Mouse (Mus musculus): ENCODE data around the gene Smim10l1. TPM values are rescaled to one million over a fixed set of nuclear protein-coding genes. Genes with fewer than 3 reads are reported as not detected.

Smim10l1 gene
- polyA plus RNA-seq (2015; fragmentation: Nextera tagmentation; extraction: Ambion mirVana): 100 TPM in 2 replicates

DNA sequence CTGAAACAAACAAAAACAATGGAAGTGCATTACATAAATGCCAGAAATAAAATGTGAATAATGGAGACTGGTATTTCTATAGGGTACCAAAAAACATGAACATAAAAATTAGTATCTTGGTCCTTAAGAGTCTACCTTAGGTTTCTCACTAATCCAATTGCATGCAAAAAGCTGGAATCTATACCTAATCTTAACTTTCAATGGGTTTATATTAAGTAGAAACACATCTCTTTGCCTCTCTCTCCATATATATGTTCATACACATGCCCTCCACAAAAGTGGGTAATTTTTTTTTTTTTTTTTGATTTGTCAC, at the start of gene Smim10l1:
Smim10l1 (plus strand) TSS at position 301 of the 313 bp plus-strand sequence.
- peaks cover 4% of the 10 kb centered on the region; the same call in 1 of the 2 replicates for H3K36me3 ChIP-seq (ENCODE audit: poor library complexity, severe bottlenecking)
- peak within 1 kb of the TSS; percentile 76 for H3K4me3 ChIP-seq
- H3K9ac ChIP-seq: peak within 1 kb of the TSS; percentile 93
- H3K27ac ChIP-seq: peak within 1 kb of the TSS; percentile 99
- no peaks in the 10 kb centered on the region for H3K4me1 ChIP-seq
- no peaks in the 10 kb centered on the region for H3K9me3 ChIP-seq (replicated peaks)
- H3K27me3 ChIP-seq: no peaks in the 10 kb centered on the region
- H3K4me2 ChIP-seq: peak within 1 kb of the TSS; percentile 57
- ATAC-seq: no peak

DNA sequence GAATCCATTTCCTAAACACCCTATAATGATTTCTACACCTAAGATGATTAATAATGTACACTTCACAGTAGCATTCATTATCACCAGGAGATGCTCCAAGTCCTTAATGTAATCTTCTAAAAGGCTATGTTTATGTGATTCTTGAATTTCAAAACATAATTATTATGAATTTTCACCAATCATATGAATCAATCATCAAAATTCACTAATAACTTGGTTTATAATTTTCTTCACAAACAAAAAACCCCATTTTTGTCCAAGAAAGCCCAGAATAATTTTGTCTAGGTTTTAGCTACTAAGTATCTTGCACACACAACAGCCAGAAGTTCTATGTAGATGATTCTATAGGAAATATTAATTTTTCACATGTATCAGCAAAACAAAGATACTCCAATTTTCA, 49.0 kb upstream of the Smim10l1 start, which contains the start of gene Tas2r140:
Tas2r140 (minus strand) TSS at position 101 of the 400 bp plus-strand sequence.
- H3K27me3 ChIP-seq: no peaks in the 10 kb centered on the region
- H3K4me3 ChIP-seq: no peak within 1 kb of the TSS
- no peak for ATAC-seq
- no peak within 1 kb of the TSS for H3K27ac ChIP-seq
- no peaks in the 10 kb centered on the region for H3K4me1 ChIP-seq
- no peak within 1 kb of the TSS for H3K4me2 ChIP-seq
- H3K36me3 ChIP-seq (ENCODE audit: poor library complexity, severe bottlenecking): no peaks in the 10 kb centered on the region
- H3K9me3 ChIP-seq (replicated peaks): no peaks in the 10 kb centered on the region
- no peak within 1 kb of the TSS for H3K9ac ChIP-seq

DNA sequence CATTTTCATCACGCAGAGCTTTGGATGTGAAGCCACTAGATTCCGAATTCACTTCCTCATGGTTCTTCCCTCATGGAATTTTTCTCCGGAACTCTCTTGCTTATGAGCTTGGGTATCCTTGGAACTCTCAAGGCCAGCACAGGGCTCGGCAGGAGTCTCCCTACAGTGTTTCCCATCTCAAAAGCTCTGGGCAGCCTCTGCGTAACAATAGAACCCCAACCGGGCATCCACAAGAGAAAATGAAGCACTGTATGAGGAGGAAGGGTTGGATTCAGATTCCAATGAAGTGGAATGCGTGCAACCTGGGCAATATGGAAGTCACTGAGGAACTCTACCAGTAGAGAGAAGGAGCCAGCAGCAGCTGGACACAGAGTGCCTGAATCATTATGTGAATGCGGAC, 12.5 kb upstream of the Smim10l1 start:
- H3K27ac ChIP-seq: no peak overlapping the region
- no peaks in the 10 kb centered on the region for H3K4me1 ChIP-seq
- 75% methylated on average over 8 of the region's 8 CpGs for WGBS
- no peaks in the 10 kb centered on the region for H3K27me3 ChIP-seq
- no peak for ATAC-seq
- H3K9ac ChIP-seq: no peak overlapping the region
- no peak overlapping the region for H3K4me3 ChIP-seq
- no peaks in the 10 kb centered on the region for H3K36me3 ChIP-seq (ENCODE audit: poor library complexity, severe bottlenecking)
- no peaks in the 10 kb centered on the region for H3K9me3 ChIP-seq (replicated peaks)
- H3K4me2 ChIP-seq: no peak overlapping the region

DNA sequence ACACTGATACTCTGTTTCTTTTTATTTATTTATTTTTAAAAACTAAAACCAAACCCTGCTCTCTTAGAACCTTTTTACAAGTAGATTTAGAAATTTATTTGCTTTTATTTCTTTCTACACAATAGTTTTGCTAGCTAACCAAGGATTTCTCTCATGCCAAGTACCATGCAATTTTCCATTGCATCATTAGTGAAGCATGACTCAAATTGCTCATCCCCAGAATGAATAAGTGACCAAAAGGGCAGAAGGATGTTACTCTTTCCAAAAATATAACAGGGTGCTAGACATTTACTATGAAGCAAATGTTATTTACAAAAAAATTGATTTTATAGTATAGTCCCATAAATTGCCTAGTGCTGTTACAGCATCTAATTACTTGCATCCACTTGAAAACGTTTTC, 2.3 kb upstream of the Smim10l1 start:
- H3K36me3 ChIP-seq (ENCODE audit: poor library complexity, severe bottlenecking): no peaks in the 10 kb centered on the region
- WGBS: 60% methylated on average over 1 of the region's 1 CpGs
- H3K27me3 ChIP-seq: no peaks in the 10 kb centered on the region
- ATAC-seq: no peak
- no peak overlapping the region for H3K27ac ChIP-seq
- no peak overlapping the region for H3K4me3 ChIP-seq
- H3K9me3 ChIP-seq (replicated peaks): no peaks in the 10 kb centered on the region
- no peak overlapping the region for H3K4me2 ChIP-seq
- H3K9ac ChIP-seq: no peak overlapping the region
- no peaks in the 10 kb centered on the region for H3K4me1 ChIP-seq

DNA sequence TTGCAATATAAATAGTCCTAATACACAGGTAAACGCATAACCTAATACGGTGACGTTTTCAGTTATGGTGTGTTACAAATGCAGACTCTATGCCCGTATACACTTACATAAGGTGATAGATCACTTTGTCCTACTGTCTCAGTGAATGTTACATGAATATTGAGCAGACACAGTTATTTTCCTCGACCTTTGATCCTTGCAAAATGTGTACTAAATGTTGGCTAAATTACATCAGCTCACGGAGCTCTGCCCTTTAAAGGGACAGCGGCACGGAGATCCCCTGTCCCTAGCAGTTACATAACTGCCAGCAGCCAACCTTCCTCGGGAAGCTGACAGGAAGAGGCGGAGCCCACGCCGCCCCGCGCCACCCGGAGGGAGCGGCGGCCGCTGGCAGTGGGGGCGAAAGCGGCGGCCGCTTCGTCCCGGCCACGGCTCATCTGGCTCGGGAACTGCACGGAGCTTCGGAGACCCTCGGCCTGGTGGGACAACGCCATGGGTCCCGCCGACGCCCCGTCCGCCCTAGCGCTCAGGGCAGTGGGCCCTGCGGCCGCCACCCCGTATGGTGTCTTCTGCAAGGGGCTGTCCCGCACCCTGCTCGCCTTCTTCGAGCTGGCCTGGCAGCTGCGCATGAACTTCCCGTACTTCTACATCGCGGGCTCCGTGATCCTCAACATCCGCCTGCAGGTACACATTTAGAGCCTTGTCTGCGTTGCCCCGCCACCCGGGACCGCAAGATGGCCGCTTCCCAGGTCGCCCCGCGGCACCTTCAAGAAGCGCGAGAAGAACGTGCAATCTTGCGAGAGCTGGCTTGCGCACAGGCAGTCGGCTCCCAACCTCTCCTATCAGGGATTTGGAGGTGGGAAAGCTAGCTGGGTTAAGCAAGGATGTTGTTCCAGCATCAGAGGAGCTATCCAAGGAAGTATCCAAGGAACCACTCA, 482 bp downstream of the Smim10l1 start:
- Histone ChIP-seq H3K4me1 (no peaks in the 10 kb centered on the region), H3K27ac (peak overlapping the region; percentile 99), H3K9ac (peak overlapping the region; percentile 93), H3K9me3 (replicated peaks) (no peaks in the 10 kb centered on the region), H3K4me3 (peak overlapping the region; percentile 76), H3K27me3 (no peaks in the 10 kb centered on the region), H3K4me2 (peak overlapping the region; percentile 57), H3K36me3 (ENCODE audit: poor library complexity, severe bottlenecking) (peaks cover 4% of the 10 kb centered on the region; the same call in 1 of the 2 replicates)
- WGBS: 1% methylated on average over 54 of the region's 62 CpGs
- ATAC-seq: peak; percentile 97

Other genes with a start within 250 kb of the Smim10l1 start
- gene Tas2r116, start 249.5 kb upstream of the Smim10l1 start, polyA plus RNA-seq (2015; fragmentation: Nextera tagmentation; extraction: Ambion mirVana): not detected in 2 replicates
- not detected in 2 replicates for gene Tas2r110, start 236.9 kb upstream of the Smim10l1 start, polyA plus RNA-seq (2015; fragmentation: Nextera tagmentation; extraction: Ambion mirVana)
- not detected in 2 replicates for gene Tas2r113, start 211.9 kb upstream of the Smim10l1 start, polyA plus RNA-seq (2015; fragmentation: Nextera tagmentation; extraction: Ambion mirVana)
- not detected in 2 replicates for gene Tas2r125, start 195.3 kb upstream of the Smim10l1 start, polyA plus RNA-seq (2015; fragmentation: Nextera tagmentation; extraction: Ambion mirVana)
- gene Tas2r129, start 153.8 kb upstream of the Smim10l1 start, polyA plus RNA-seq (2015; fragmentation: Nextera tagmentation; extraction: Ambion mirVana): not detected in 2 replicates
- gene Tas2r131, start 147.0 kb upstream of the Smim10l1 start, polyA plus RNA-seq (2015; fragmentation: Nextera tagmentation; extraction: Ambion mirVana): not detected in 2 replicates
- not detected in 2 replicates for gene Tas2r109, start 123.9 kb upstream of the Smim10l1 start, polyA plus RNA-seq (2015; fragmentation: Nextera tagmentation; extraction: Ambion mirVana)
- not detected in 2 replicates for gene Tas2r103, start 67.8 kb upstream of the Smim10l1 start, polyA plus RNA-seq (2015; fragmentation: Nextera tagmentation; extraction: Ambion mirVana)
- not detected in 2 replicates for gene Tas2r140, start 49.1 kb upstream of the Smim10l1 start, polyA plus RNA-seq (2015; fragmentation: Nextera tagmentation; extraction: Ambion mirVana)
- gene 5530400C23Rik, start 187.3 kb downstream of the Smim10l1 start, polyA plus RNA-seq (2015; fragmentation: Nextera tagmentation; extraction: Ambion mirVana): not detected in 2 replicates